Mouse (Mus musculus): Measurements from ENCODE around the gene Kcnk10.

Kcnk10 gene

DNA sequence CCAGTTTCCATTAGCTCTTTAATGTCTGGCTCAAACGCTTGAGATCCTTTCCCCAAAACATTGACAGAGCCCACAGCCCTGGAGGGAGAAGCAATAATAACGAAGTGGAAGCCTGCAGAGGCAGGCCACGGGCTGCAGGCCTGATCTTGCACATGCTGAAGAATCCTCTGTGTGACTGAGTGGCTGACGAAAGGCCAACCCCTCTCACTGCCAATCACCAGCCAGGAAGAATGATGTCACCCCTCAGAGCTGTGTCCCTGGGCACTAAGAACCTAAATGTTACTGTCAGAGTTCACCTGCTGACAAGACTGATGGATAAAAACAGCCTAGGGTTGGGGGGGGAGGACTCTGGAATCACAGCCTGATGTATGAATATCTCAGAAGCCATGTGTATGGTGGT lies 72.5 kb downstream of the Kcnk10 start:
- no peak for DNase-seq

- no peak for DNase-seq
Observed at GRCm38 (mm10) chr12:98501528-98502280, 76.4 kb downstream of the Kcnk10 start.

DNA sequence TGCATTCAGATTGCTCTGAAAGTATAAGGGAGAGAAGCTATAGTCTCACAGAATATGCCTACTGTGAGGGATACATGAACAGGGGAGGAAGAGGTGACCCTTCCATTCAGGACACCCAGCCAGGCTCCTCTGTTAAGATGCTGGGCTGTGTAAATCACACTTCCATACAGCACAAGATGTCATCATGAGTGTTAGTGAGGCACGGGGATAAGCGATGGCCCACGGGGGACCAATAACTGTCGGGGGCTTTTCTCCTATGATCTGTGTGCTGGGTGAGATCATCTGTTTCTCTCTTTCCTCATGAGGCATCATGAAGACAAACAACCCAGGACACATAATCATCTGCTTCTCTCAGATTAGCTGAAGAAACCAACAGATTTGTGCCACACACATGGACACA lies 77.1 kb downstream of the Kcnk10 start:
- no peak for DNase-seq

DNA sequence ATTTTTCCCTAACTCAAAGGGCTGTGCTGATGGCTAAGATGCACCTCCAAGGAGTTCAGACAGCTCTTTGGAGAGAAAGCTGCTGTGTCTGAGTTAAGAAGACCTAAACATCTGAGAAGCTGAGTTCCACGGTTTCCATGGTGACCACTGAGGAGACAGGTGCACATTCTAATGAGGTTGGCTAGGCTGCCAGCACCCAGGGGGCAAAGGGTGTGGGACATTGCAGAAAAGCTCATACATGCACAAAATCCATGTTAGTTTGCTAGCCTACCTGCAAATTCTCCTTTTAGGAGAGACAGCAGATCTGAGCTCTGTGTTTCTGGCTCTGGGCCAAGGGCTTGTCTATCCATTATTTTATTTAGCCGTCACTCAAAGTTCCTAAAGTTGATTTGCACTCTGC lies 96.7 kb downstream of the Kcnk10 start:
- peak; percentile 59 for DNase-seq

DNA sequence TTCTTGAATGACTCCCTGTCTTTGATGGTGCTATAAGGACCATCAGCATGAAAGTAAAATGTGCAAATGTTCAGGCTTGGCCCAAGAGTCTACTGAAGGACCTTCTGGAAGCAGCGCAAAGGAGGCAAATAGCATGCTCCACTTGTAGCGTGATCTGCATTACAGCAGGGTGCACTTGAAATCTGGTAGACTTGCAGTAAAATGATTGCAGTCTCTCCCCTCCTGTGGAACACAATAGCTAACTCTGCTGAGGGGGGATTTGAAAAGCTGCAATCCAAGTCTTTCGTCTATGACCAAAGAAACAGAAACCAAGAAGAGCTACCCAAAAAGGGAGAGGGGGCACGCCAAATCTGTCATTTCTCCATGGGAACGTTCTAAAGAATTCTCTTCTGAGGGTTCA lies 97.1 kb downstream of the Kcnk10 start:
- DNase-seq: no peak

GRCm38 (mm10) chr12:98477673-98478461 lies 100.2 kb downstream of the Kcnk10 start:
- no peak for DNase-seq

DNA sequence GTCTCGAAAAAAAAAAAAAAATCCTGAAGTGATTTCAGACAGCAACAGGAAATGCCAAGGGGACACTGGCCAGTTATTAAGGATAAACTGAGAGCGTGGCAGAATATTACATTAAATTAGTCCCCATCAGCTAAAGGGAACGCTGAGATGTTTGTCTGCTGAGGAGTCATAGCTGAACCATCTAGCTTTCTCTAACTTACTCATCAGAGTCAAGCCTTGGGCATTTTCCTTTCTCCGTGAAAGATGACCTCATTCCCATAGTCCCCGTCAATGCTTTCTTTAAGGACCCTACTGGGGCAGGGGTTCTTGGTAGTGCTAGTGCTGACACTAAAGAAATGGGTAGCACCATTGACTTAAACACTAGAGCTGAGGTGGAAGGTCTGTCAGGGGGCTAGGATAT lies 106.9 kb downstream of the Kcnk10 start:
- no peak for DNase-seq

DNA sequence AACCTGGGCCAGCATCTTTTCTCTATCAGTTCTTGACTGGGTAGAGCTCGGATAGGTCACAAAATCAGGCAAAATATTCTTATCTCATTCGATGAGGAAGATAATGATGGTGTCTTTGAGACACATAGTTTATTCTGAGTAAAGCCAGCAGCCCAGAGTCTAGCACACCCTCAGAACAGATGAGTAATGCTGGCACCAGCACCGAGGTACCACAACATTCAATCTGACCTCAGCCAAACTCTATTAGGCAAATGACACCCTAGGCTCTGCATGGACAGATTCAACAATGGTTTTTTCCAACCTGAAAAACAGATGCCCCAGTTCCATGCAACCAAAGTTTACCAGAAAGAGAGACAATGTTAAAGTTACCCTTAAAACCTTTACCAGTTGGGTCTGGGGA lies 108.0 kb downstream of the Kcnk10 start:
- no peak for DNase-seq

GRCm38 (mm10) chr12:98467793-98468192 lies 110.3 kb downstream of the Kcnk10 start:
- no peak for DNase-seq

DNA sequence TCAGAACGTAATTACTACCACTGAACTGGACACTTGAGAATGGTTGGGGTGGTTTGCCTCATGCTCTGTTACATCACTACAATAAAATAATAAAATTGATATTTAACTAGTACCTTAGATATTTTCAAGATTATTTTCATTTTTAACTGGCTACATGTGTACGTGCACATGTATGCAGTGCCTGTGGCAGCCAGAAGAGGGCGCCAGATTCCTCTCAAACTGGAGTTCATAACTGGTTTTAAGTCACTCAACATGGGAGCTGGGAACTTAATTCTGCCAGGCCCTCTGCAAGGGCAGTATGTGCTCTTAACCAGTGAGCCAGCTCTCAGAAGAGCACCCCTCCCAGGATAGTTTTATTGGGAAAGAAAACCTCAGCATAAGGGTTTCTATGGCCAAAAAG lies 118.2 kb downstream of the Kcnk10 start:
- peak; percentile 47 for DNase-seq

DNA sequence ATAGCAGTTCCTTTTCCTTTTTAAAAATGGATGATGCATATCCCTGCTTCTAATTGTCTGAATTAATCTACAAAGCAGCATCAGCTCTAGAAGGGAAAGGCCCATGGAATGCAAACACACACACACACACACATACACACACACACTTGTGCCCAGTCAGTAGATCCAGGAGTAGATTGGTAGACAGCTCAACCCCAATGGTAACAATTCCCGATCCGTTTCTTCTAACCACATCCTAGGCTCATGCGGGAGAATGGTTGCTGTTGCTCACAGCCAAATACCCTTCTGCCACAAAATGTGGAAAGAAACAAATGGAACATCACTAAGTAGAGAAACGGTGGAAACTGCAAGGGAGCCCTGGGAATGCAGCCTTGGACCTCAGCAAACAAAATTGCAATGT lies 119.2 kb downstream of the Kcnk10 start:
- DNase-seq: no peak

DNA sequence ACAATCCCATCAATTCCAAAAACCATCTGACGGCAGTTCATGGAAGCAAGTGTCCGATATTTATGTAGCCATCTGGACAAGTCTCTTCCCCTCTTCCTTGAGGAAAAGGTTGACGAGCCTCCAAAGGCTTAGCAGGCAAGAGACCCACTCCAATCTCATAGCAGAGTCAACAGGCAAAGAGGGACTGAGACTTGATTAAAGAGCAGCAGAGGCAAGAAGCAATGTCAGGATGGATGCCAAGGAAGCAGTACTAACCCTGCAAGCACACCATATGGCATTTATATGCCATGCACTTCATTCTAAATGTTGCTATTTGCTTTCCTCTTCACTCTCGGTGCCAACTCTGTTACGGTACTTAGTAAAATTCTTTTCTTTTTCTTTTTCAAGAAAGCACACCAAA lies 119.6 kb downstream of the Kcnk10 start:
- peak; percentile 65 for DNase-seq

- DNase-seq: peak; percentile 89
Observed at GRCm38 (mm10) chr12:98453161-98453560, 124.9 kb downstream of the Kcnk10 start.

GRCm38 (mm10) chr12:98452646-98453045 lies 125.5 kb downstream of the Kcnk10 start:
- peak; percentile 72 for DNase-seq

GRCm38 (mm10) chr12:98445637-98446036 lies 132.5 kb downstream of the Kcnk10 start:
- no peak for DNase-seq

DNA sequence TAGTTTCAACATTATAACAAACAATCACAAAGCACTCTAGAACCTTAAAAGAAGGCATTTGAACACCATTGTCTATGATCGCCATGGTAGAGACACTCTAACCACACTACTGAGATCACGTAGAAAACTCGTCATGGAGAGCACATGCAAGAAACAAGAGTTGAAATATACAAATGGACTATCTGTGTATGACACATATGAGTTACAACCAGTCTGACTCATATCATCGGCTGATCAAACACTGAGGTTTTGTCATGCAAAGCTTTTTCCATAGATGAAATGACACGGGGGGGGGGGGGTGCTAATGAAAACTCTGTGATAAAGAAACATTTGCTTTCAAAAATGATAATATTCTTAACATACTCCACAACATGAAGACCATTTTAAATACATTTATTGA lies 133.2 kb downstream of the Kcnk10 start:
- DNase-seq: no peak

DNA sequence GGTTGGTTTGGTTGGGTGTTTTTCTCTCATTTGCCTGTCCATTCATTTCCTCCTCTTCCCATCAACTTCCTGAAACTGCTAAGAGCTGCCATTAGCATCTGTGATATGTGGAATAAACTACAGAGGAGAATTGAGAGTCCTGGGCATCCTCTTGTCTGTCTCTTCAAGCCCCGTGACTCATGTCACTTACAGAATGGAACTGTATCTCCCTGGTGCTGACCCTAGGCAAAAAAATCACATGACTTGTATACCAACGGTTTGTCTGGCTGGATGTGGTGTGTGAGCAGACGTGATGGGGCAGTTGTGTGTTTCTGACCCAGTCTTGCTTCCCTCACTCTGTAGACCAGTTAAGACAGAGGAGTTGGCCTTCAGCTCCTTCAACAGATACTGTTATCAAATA lies 134.4 kb downstream of the Kcnk10 start:
- DNase-seq: no peak

GRCm38 (mm10) chr12:98438080-98438479 lies 140.0 kb downstream of the Kcnk10 start:
- no peak for DNase-seq

DNA sequence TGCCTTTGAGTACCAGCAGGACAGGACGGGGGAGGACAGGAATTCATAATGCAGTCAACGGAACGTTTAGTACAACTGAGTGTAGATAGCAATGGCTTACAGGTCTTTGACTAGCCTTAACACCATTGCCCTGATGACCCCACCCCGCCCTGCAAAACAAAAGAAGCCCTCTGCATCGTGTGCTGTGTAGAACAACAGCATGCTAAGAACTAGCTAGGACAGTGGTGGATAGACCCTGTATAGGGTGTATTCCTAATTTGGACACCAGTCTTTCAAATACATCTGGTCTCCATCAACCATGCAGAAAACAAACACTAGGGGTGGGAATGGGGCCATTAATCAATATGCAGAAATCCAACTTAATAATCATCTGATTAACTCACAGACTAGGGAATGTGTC lies 147.4 kb downstream of the Kcnk10 start:
- no peak for DNase-seq

GRCm38 (mm10) chr12:98421340-98421739 lies 156.8 kb downstream of the Kcnk10 start:
- DNase-seq: no peak

GRCm38 (mm10) chr12:98419849-98420248 lies 158.3 kb downstream of the Kcnk10 start:
- no peak for DNase-seq

GRCm38 (mm10) chr12:98409580-98409979 lies 168.5 kb downstream of the Kcnk10 start:
- no peak for DNase-seq

- no peak for DNase-seq
Observed at GRCm38 (mm10) chr12:98406598-98406997, 171.5 kb downstream of the Kcnk10 start.

DNA sequence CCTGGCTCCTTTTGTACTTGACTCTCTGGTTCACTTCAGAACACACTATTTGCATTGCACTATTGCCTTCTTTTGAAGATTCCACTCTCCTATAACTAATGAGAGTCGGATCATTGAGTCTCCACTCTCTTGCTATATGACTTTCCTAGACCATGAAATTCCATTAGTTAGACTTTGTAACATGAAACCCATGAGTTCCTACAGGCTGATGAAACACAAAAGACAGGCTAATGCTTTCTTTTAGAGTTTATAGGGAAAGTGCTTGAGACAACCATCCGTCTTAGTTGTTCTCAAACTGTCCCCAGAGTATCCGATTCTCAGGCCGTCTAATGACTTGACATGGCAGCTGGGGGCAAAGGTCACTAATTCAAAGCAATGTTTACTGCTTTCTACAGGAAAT lies 172.0 kb downstream of the Kcnk10 start:
- DNase-seq: no peak

DNA sequence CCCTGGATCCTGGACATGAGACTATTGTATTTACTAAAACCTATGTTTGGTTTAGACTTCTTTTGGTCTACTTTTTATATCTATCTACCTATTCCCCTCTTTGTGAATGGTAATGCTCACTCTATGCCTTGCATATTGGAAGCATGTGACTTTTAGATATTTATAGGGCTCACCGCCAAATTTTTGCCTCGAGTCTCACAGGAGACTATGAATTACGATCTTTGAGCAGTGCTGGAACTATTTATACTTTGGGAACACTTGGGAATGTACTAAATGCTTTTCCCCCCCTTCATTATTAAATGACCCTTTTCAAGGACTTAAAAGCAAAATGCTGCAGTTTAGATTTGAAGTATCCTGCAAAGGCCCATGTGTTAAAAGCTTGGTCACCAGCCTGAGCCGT lies 181.5 kb downstream of the Kcnk10 start:
- DNase-seq: no peak

Data from cerebellum, adult 11 months (tissue).